Mouse (Mus musculus) heart, postnatal 0 days (tissue): ENCODE results near the gene Nln.

ENCODE experiments used
- CTCF ChIP-seq: IDR thresholded peaks from 2 replicates; pipeline ENCODE4 v1.5.1; 2016; ENCODE audit warnings: antibody characterized with exemption, control low read depth, low read depth
- EP300 ChIP-seq: IDR thresholded peaks from 2 replicates; pipeline ENCODE4 v1.6.1; 2016; ENCODE audit warnings: antibody characterized with exemption, low read depth

GRCm38 (mm10) chr13:104070703-104071102, 38.7 kb downstream of the Nln start:
- TF ChIP-seq CTCF (no peak), EP300 (no peak)
